Mouse (Mus musculus): ENCODE measurements around the gene Slc39a11. TPM values are rescaled to one million over a fixed set of nuclear protein-coding genes. Genes with fewer than 3 reads are reported as not detected.
A peak's percentile ranks its signal among the peaks of the same experiment; 100 is the strongest.

Gene Slc39a11
- total RNA-seq, 2 experiments from 2014 or later: 21.7 to 23.1 TPM

DNA sequence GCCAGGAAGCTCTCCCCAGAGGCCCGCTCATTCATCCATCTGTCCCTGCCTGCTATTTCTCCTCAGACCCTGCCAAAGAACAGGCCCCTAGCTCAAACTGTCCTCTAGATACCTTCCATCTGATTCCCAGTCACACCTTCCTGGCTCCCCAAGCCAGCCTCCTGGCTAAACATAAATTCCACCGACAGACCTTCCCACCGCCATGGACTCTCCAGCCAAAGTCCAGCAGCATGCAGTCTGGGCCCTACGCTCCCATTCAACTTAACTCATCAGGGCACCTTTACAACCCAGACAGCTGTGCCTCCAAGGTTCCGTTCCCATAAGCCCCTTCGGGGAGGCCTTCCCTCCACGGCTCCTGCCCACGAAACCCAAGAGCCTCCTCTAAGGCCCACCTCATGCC, 87.6 kb downstream of the Slc39a11 start:
- no peak overlapping the region for H3K4me3 ChIP-seq
- TF ChIP-seq CTCF (conservative IDR thresholded peaks at IDR 0.05): no peak

DNA sequence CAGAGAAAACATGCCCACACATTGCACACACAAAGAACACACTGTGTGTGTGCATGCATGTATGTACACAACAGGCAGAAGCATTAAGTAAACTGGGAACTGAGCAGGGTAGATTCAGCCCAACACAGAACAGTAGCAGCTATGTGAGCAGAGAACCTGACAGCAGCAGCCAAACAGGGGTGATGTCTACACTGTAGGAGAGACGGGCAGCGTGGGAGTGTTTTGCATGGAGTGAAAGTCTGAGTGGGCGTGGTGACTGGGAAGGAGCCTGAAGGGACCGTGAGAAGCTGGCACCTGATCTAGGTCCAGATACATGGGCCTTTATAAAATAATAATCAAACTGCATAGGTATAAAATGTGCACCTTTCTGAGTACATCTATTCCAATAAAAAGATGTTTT, 89.7 kb downstream of the Slc39a11 start:
- no peak overlapping the region; the same call in 1 of the 2 replicates for H3K27ac ChIP-seq
- TF ChIP-seq CTCF (conservative IDR thresholded peaks at IDR 0.05): no peak
- no peak overlapping the region for H3K4me3 ChIP-seq
- no peak for DNase-seq (ENCODE audit: low spot score in 2 of 2)

More for the DNA sequence above, 87.6 kb downstream of the Slc39a11 start:
- H3K27ac ChIP-seq: no peak overlapping the region
- DNase-seq (ENCODE audit: low spot score in 2 of 2): no peak

DNA sequence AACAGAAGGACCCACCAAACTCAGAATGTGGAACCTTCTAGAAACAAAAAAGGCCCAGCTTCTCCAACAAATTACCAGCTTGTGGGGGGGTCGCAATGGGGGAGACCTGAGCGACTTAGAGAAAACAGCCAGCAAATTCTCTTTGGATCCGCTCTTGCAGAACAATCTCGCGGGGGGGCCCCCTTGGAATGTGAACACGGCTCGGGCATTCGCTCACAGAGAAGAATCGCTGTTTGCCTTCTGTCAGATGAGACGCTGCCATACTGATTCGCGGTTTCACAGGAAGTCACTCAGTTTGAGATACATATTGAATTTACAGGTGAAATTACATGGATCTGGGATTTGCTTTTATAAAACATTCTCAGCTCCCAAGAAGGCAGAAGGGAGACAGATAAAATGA, 91.4 kb downstream of the Slc39a11 start:
- no peak overlapping the region for H3K27ac ChIP-seq
- TF ChIP-seq CTCF (conservative IDR thresholded peaks at IDR 0.05): no peak
- DNase-seq (ENCODE audit: low spot score in 2 of 2): peak in 1 of 2 experiments; percentile 32
- no peak overlapping the region for H3K4me3 ChIP-seq

- Histone ChIP-seq H3K27ac (no peak overlapping the region), H3K4me3 (no peak overlapping the region)
- no peak for DNase-seq (ENCODE audit: low spot score in 2 of 2)
- TF ChIP-seq CTCF (conservative IDR thresholded peaks at IDR 0.05): no peak
Measured at GRCm38 (mm10) chr11:113556142-113556541, 93.7 kb downstream of the Slc39a11 start.

DNA sequence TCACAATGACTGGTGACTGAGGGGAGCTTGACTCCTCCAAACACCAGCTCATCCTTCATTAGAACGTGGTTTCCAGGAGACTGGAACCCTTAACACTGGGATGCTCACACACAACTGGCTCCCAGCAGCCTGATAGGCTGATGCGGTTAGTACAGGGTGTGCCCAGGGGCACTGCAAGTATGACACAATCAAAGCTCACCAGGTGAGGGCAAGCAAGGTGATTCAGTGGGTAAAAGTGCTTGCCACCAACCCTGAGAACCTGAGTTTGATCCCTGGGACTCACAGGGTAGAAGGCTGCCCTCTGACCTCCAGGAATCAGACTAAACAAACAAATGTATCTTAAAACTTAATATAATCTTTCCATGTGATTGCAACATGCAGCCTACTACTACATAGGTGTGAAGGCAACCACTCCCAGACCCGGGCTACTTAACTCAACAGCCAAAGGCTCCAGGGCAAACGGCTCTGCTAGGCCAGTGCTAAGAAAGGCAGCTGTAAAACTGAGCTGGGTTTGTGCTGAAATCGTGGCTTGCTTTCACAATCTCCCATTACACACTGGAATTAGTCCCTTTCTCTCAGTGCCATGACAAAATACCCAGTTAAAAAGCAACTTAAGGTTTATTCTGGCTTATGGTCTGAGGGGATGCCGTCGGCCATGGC, 95.0 kb downstream of the Slc39a11 start:
- Histone ChIP-seq H3K27ac (peak overlapping the region; percentile 80), H3K4me3 (no peak overlapping the region)
- no peak for DNase-seq (ENCODE audit: low spot score in 2 of 2)
- TF ChIP-seq CTCF (conservative IDR thresholded peaks at IDR 0.05): no peak

DNA sequence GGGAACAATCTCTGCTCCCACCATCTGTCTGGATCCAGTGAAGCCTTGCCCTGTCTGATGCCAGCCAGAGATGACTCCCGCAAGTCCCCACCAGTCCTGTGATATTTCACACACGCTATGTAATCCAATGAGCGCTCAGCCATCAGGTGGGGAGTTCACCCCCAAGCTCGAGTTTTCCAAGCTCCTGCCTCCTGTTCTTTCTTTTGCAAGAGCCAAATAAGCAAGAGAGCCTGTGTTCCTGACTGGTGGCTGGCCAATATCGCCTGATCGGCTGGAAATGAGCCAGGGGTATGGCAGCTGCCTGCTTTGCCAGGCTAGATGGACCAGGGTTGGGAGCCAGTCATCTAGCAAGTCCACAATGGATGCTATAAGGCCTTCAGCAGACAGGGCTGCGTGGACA, 95.7 kb downstream of the Slc39a11 start:
- peak overlapping the region; percentile 80 for H3K27ac ChIP-seq
- no peak overlapping the region for H3K4me3 ChIP-seq
- peak; percentile 32 to 44 for DNase-seq (ENCODE audit: low spot score in 2 of 2)
- TF ChIP-seq CTCF (conservative IDR thresholded peaks at IDR 0.05): no peak

DNA sequence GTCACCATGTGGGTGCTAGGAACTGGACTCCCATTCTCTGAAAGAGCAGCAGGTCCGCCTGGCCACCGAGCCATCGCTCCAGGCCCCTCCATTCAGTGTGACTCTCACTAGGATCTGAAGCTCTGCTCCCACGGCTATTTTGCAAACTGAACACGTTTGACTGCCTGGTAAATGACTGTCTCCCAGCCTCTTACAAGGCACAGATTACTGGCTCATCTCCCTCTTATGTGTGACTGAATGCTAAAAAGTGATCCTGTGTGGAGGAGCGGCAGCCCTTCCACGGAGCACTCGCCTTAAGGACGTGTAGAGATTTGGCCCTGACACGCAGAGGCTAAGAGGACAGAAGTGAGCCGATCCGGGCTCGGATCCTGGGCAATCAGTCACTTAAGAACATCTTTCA, 96.3 kb downstream of the Slc39a11 start:
- Histone ChIP-seq H3K27ac (peak overlapping the region; percentile 80), H3K4me3 (no peak overlapping the region)
- TF ChIP-seq CTCF (conservative IDR thresholded peaks at IDR 0.05): no peak
- no peak for DNase-seq (ENCODE audit: low spot score in 2 of 2)

DNA sequence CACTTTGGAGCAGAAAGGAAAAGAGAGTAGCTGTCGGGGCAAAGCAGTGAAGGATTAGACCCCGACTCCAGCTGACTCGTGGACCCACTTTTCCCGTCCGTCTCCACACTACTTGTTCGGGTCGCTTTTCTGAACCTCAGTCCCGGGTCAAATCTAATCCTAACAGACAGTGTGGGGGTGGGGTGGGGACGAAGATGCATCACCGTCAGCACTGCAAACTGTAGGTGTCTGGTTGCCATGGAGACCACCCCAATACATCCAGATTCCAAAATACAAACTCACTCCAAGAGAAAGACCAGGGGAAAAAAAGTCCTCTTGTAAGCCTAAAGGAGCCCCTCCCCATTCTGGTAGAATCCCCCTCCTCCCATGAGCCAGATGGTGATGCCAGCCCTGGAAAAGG, 97.3 kb downstream of the Slc39a11 start:
- TF ChIP-seq CTCF (conservative IDR thresholded peaks at IDR 0.05): no peak
- no peak for DNase-seq (ENCODE audit: low spot score in 2 of 2)
- no peak overlapping the region for H3K27ac ChIP-seq
- H3K4me3 ChIP-seq: no peak overlapping the region

DNA sequence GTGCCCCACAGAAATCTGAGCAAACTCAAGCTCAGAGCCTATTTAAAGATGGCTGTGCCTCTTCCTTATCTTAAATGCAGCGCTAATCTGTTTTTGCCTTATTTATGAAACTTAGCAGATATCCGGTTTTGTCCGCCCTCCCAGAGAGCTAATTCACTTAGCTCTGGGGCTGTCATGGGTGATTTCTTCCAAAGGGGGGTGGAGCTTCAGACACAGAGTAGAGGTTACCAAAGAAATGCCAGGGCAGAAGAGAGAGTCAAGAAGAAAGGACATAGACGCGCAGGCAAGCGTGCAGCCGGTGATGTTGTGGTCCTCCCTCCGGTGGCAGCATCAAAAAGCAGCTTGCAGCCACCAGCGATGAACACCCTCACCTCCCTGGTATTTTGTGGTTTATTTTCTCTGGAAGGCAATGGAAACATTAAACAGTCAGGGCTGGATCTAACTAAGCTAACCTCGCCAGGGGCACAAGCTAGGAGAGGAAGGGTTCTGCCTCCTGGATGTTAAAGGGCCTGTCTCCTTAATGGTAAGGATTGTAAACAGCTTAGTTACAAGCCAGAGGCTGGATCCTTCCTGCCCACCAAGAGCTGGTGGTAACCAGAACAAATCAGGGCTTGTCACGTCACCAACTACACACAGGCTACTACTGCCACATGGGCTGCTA, 103.5 kb downstream of the Slc39a11 start:
- no peak overlapping the region for H3K27ac ChIP-seq
- TF ChIP-seq CTCF (conservative IDR thresholded peaks at IDR 0.05): peak; percentile 29; the same call in 1 of the 2 replicates
- DNase-seq (ENCODE audit: low spot score in 2 of 2): no peak
- H3K4me3 ChIP-seq: no peak overlapping the region

GRCm38 (mm10) chr11:113544017-113544640, 105.8 kb downstream of the Slc39a11 start:
- H3K27ac ChIP-seq: no peak overlapping the region
- DNase-seq (ENCODE audit: low spot score in 2 of 2): no peak
- no peak overlapping the region for H3K4me3 ChIP-seq
- TF ChIP-seq CTCF (conservative IDR thresholded peaks at IDR 0.05): no peak

GRCm38 (mm10) chr11:113541073-113541472, 108.8 kb downstream of the Slc39a11 start:
- no peak for TF ChIP-seq CTCF (conservative IDR thresholded peaks at IDR 0.05)
- Histone ChIP-seq H3K27ac (no peak overlapping the region), H3K4me3 (no peak overlapping the region)
- DNase-seq (ENCODE audit: low spot score in 2 of 2): no peak

- DNase-seq (ENCODE audit: low spot score in 2 of 2): peak; percentile 42 to 50
- H3K27ac ChIP-seq: no peak overlapping the region
- no peak for TF ChIP-seq CTCF (conservative IDR thresholded peaks at IDR 0.05)
- H3K4me3 ChIP-seq: peak overlapping the region; percentile 23; the same call in 1 of the 2 replicates
Measured at GRCm38 (mm10) chr11:113539502-113540209, 110.2 kb downstream of the Slc39a11 start.

DNA sequence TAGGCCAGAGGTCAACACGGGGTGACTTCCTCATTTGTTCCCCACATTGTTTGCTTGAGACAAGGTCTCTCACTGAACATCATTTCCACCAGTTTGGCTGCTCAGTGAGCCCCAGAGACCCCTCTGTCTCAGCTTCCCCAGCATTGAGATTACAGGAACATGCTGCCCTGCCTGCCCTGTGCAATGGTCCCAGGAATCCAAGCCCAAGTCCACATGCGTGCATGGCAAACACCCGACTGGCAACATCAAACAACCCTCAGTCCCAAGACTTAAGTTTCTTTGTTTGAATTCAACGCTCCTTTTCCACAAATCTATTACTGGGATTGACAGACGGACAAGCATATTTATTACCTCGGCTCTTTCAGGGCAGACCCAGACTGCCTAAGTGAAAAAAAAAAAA, 110.8 kb downstream of the Slc39a11 start:
- no peak for TF ChIP-seq CTCF (conservative IDR thresholded peaks at IDR 0.05)
- DNase-seq (ENCODE audit: low spot score in 2 of 2): no peak
- no peak overlapping the region for H3K27ac ChIP-seq
- no peak overlapping the region for H3K4me3 ChIP-seq

Measured in layer of hippocampus, adult 2 months (tissue).